Mouse (Mus musculus) liver, embryonic 11.5 days (tissue): ENCODE results near the gene Gm37240. TPM values are rescaled to one million over a fixed set of nuclear protein-coding genes. Genes with fewer than 3 reads are reported as not detected.

Experiments used
- ATAC-seq: fragments of 200-750 bp; cut with Nextera tagmentation; replicated peaks from 2 replicates; pipeline ENCODE4 v1.8.0; 2017; ENCODE audit warnings: moderate number of reproducible peaks, mild to moderate bottlenecking, moderate TSS enrichment, moderate library complexity; ENCODE audit not compliant: low FRiP score
- DNase-seq: peaks from one replicate; pipeline ENCODE4 v3.0.0-alpha.2; 2017; ENCODE audit warnings: low spot score
- H3K27ac ChIP-seq: fragments of 300-500 bp; sonication (generic); 2 replicates; pipeline ENCODE4 v1.5.1; 2014; ENCODE audit warnings: mild to moderate bottlenecking, low read depth, low read length, control low read depth
- H3K27me3 ChIP-seq: fragments of 300-500 bp; sonication (generic); replicated peaks from 2 replicates; pipeline ENCODE4 v1.6.1; 2014; ENCODE audit warnings: low read length, mixed read lengths; ENCODE audit not compliant: control insufficient read depth, insufficient read depth
- H3K36me3 ChIP-seq: fragments of 300-500 bp; sonication (generic); 2 replicates; pipeline ENCODE4 v1.6.1; 2014; ENCODE audit warnings: mild to moderate bottlenecking, low read length, moderate library complexity, mixed read lengths; ENCODE audit not compliant: control insufficient read depth, insufficient read depth
- H3K4me1 ChIP-seq: fragments of 300-500 bp; sonication (generic); replicated peaks from 2 replicates; pipeline ENCODE4 v1.6.1; 2014; ENCODE audit warnings: low read length, mixed read lengths; ENCODE audit not compliant: control insufficient read depth, insufficient read depth
- H3K4me2 ChIP-seq: fragments of 300-500 bp; sonication (generic); 2 replicates; pipeline ENCODE4 v1.6.1; 2014; ENCODE audit warnings: mild to moderate bottlenecking, control low read depth, moderate library complexity
- H3K4me3 ChIP-seq: fragments of 300-500 bp; sonication (generic); 2 replicates; pipeline ENCODE4 v1.5.1; 2014; ENCODE audit warnings: low read depth, low read length, control low read depth
- H3K9ac ChIP-seq: fragments of 300-500 bp; sonication (generic); 2 replicates; pipeline ENCODE4 v1.6.1; 2014; ENCODE audit warnings: low read depth, low read length, control low read depth
- H3K9me3 ChIP-seq: fragments of 300-500 bp; sonication (generic); 2 replicates; pipeline ENCODE4 v1.6.1; 2016; ENCODE audit warnings: low read length, inconsistent platforms, mixed read lengths; ENCODE audit not compliant: control insufficient read depth
- WGBS: fragments of 180-500 bp; shearing (Covaris S2); extraction: QIAGEN DNeasy Blood & Tissue Kit; methylation state at CpG from one replicate; pipeline ENCODE4 v1.1.7; 2014; 5-methylcytosine and 5-hydroxymethylcytosine counted together
- polyA plus RNA-seq: library from polyadenylated mRNA; unstranded; fragments of >200 nt; fragmentation: Nextera tagmentation; extraction: Ambion mirVana; gene quantifications from 2 replicates; pipeline ENCODE4 v1.2.1, GENCODE M21; 2014

Gm37240 gene
- polyA plus RNA-seq, 1 experiment from 2014 or later = 1.6 TPM

DNA sequence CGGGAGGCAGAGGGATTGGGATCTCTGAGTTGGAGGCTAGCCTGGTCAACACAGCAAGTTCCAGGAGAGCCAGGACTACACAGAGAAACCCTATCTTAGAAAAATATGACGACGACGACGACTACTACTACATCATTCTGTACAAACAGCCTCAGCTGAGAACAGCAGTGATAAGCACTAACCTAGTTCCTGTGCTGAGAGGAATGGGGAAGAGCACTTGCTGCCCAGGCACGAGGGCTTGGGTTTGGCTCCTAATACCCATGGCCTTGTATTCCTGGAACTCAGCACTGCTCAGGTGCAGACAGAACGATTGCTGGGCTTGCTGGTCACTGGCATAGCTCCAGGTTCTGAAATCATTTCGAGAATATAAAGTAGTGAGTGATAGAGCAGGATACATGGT lies 1178.2 kb downstream of the Gm37240 start:
- DNase-seq (no peak), ATAC-seq (no peak)
- H3K4me1 ChIP-seq = no peaks in the 10 kb centered on the region
- H3K4me3 ChIP-seq = no peak overlapping the region
- no peaks in the 10 kb centered on the region for H3K36me3 ChIP-seq
- H3K4me2 ChIP-seq = no peak overlapping the region
- H3K27me3 ChIP-seq = no peaks in the 10 kb centered on the region
- no peak overlapping the region for H3K27ac ChIP-seq
- WGBS = 69% methylated on average over 8 of the region's 8 CpGs
- H3K9ac ChIP-seq = no peak overlapping the region
- H3K9me3 ChIP-seq = 0 out of 2 replicates have a peak, but pooled peaks cover 2% of the 10 kb centered on the region

DNA sequence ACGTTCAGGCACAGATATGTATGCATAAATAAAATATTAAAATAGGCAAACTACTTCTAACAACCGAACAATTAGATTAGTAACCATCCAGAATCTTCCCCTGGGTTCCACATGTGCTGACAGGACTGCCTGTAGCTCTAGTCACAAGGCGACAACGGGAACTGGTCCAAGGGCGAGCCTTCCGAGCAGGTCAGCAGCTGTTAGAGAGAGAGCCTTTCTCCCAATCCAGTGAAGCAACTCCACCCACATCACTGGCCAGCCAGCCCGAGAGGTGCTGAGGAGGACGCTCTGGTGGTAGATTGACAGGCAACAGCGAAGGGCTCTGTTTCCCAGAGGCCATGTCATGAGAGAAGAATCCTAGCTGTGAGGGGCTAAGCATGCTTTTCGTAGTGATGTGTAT lies 1178.8 kb downstream of the Gm37240 start:
- ATAC-seq (no peak), DNase-seq (no peak)
- Histone ChIP-seq H3K4me1 (no peaks in the 10 kb centered on the region), H3K4me3 (no peak overlapping the region), H3K27ac (no peak overlapping the region), H3K9me3 (0 out of 2 replicates have a peak, but pooled peaks cover 2% of the 10 kb centered on the region), H3K4me2 (no peak overlapping the region), H3K36me3 (no peaks in the 10 kb centered on the region), H3K9ac (no peak overlapping the region), H3K27me3 (no peaks in the 10 kb centered on the region)
- 76% methylated on average over 10 of the region's 10 CpGs for WGBS

- ATAC-seq (no peak), DNase-seq (no peak)
- WGBS = 74% methylated on average over 9 of the region's 9 CpGs
- Histone ChIP-seq H3K36me3 (no peaks in the 10 kb centered on the region), H3K9ac (no peak overlapping the region), H3K9me3 (0 out of 2 replicates have a peak, but pooled peaks cover 2% of the 10 kb centered on the region), H3K4me1 (peaks cover 6% of the 10 kb centered on the region; the same call in 1 of the 2 replicates), H3K27me3 (no peaks in the 10 kb centered on the region), H3K4me3 (no peak overlapping the region), H3K4me2 (no peak overlapping the region), H3K27ac (no peak overlapping the region)
Observed at GRCm38 (mm10) chr3:84705224-84705623, 1182.1 kb downstream of the Gm37240 start.

DNA sequence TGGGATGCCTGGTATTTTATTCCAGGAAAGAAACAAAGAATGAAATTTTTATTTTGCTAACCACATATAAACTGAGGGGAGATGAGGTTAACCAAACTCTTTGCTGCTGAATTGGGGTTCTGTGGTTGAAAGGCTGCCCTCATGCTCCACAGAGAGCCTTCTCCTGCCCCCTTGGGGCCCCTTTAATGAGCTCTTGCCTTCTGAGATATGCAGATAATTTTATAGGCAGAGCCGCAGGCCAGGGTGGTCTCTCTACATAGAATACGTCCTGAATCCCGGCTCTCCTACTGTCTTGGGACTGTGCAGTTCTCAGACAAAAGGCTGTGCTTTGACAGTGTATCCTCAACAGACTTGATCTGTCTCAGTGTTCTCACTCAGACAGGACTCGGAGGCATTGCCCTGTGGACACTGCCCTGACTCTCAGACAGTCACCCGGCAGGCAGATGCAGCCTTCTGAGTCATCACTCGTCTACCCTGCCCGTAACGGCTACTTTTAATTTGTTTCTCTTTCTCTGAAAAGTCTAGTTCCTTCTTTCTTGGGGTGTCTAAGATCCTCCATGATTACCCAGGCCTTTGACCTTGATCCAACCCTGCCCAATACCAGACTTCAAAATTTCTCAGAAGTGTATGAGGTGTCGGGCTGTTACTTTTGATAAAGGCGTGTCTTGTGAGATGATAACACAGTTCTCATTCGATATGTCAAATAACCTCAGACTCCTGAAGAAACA lies 1184.1 kb downstream of the Gm37240 start:
- ATAC-seq (peak; percentile 87), DNase-seq (no peak)
- Histone ChIP-seq H3K4me3 (no peak overlapping the region), H3K27me3 (no peaks in the 10 kb centered on the region), H3K9me3 (0 out of 2 replicates have a peak, but pooled peaks cover 2% of the 10 kb centered on the region), H3K9ac (peak overlapping the region; percentile 18; the same call in 1 of the 2 replicates), H3K4me2 (peak overlapping the region; percentile 32), H3K4me1 (peaks cover 6% of the 10 kb centered on the region; the same call in 1 of the 2 replicates), H3K27ac (no peak overlapping the region), H3K36me3 (no peaks in the 10 kb centered on the region)
- 60% methylated on average over 11 of the region's 11 CpGs for WGBS

DNA sequence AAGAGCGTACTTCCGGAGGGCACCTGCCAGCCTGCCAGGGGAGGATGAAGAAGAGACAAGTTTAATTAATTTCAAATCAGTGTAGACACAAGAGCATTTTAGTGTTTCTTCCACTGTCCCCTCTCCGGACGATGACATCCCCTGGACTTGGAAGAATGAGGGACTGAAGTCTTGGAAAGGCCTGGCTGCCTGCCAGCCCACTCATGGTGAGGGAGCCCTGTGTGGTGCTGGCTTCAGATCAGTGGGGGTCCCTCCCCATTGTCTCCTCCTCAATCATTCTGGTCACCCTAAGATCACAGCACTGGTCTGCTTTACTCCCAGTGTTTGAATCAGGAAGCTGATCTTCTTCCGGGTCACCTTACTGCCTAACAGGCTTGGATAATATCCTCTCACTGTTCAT lies 1185.4 kb downstream of the Gm37240 start:
- Histone ChIP-seq H3K36me3 (no peaks in the 10 kb centered on the region), H3K27ac (no peak overlapping the region), H3K4me3 (no peak overlapping the region), H3K9me3 (0 out of 2 replicates have a peak, but pooled peaks cover under 1% of the 10 kb centered on the region), H3K27me3 (no peaks in the 10 kb centered on the region), H3K4me2 (no peak overlapping the region), H3K4me1 (peaks cover 6% of the 10 kb centered on the region; the same call in 1 of the 2 replicates), H3K9ac (no peak overlapping the region)
- 87% methylated on average over 5 of the region's 5 CpGs for WGBS
- DNase-seq = no peak
- ATAC-seq = no peak

- no peak overlapping the region for H3K4me2 ChIP-seq
- H3K4me1 ChIP-seq = peaks cover 6% of the 10 kb centered on the region; the same call in 1 of the 2 replicates
- WGBS = 79% methylated on average over 2 of the region's 2 CpGs
- no peaks in the 10 kb centered on the region for H3K9me3 ChIP-seq
- H3K27me3 ChIP-seq = no peaks in the 10 kb centered on the region
- ATAC-seq = no peak
- no peak overlapping the region for H3K4me3 ChIP-seq
- H3K9ac ChIP-seq = no peak overlapping the region
- DNase-seq = no peak
- H3K36me3 ChIP-seq = no peaks in the 10 kb centered on the region
- no peak overlapping the region for H3K27ac ChIP-seq
Observed at GRCm38 (mm10) chr3:84701509-84701908, 1185.8 kb downstream of the Gm37240 start.

GRCm38 (mm10) chr3:84696428-84696917 lies 1190.8 kb downstream of the Gm37240 start:
- DNase-seq (no peak), ATAC-seq (no peak)
- Histone ChIP-seq H3K27me3 (no peaks in the 10 kb centered on the region), H3K27ac (no peak overlapping the region), H3K9ac (no peak overlapping the region), H3K36me3 (no peaks in the 10 kb centered on the region), H3K4me1 (no peaks in the 10 kb centered on the region), H3K4me3 (no peak overlapping the region), H3K9me3 (no peaks in the 10 kb centered on the region), H3K4me2 (no peak overlapping the region)
- WGBS = 47% methylated on average over 18 of the region's 18 CpGs

DNA sequence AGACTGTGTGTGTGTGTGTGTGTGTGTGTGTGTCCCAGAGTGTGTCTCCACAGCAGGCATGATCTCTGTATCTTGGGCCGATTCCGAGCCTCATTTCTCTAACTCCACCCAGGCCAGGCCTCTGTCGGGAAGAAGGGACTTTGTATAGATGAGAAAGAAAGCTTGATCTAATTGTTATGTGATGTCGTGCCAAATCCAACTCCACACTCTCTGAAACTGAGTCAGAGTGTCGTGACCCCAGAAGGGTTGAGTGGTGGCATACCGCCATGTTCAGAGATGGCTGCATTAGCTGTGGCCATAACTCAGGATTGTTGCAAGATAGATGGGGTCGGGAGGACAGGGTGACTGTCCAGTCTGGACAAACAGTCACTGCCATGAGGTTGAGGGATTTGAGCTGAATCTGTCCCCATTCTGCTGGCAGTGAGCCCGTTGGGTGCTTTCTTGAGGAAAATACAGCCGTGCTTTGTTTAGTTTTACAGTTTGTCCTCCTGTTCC lies 1191.4 kb downstream of the Gm37240 start:
- DNase-seq (no peak), ATAC-seq (no peak)
- H3K4me2 ChIP-seq = no peak overlapping the region
- no peak overlapping the region for H3K27ac ChIP-seq
- H3K4me3 ChIP-seq = no peak overlapping the region
- H3K9ac ChIP-seq = no peak overlapping the region
- H3K36me3 ChIP-seq = no peaks in the 10 kb centered on the region
- H3K4me1 ChIP-seq = no peaks in the 10 kb centered on the region
- no peaks in the 10 kb centered on the region for H3K27me3 ChIP-seq
- H3K9me3 ChIP-seq = no peaks in the 10 kb centered on the region
- 78% methylated on average over 9 of the region's 9 CpGs for WGBS

GRCm38 (mm10) chr3:84695418-84695817 lies 1191.9 kb downstream of the Gm37240 start:
- ATAC-seq (no peak), DNase-seq (no peak)
- Histone ChIP-seq H3K4me2 (no peak overlapping the region), H3K27ac (no peak overlapping the region), H3K9ac (no peak overlapping the region), H3K4me3 (no peak overlapping the region), H3K27me3 (no peaks in the 10 kb centered on the region), H3K4me1 (no peaks in the 10 kb centered on the region), H3K36me3 (no peaks in the 10 kb centered on the region), H3K9me3 (no peaks in the 10 kb centered on the region)
- WGBS = 66% methylated on average over 9 of the region's 9 CpGs
